Mouse (Mus musculus): ENCODE measurements at regions not wholly inside any gene's neighbourhood (a gene's known extent, or its start where the extent isn't known, plus 50 kb on each side); places are given as distances from the start of the nearest gene placed in this dataset.

- peak; percentile 67 for ATAC-seq (ENCODE audit: low FRiP score, low read depth)
- Histone ChIP-seq H3K9me3 (no peaks in the 10 kb centered on the region), H3K4me3 (no peak overlapping the region), H3K27me3 (no peaks in the 10 kb centered on the region), H3K36me3 (no peaks in the 10 kb centered on the region), H3K27ac (no peak overlapping the region), H3K9ac (no peak overlapping the region), H3K4me1 (peaks cover 17% of the 10 kb centered on the region), H3K4me2 (replicated peaks) (no peak overlapping the region)
- WGBS: 54% methylated on average over 5 of the region's 5 CpGs
These were observed 137.4 kb downstream of the Kitl start for GRCm38 (mm10) chr10:100152821-100153220.

GRCm38 (mm10) chr10:100153311-100153710, 137.9 kb downstream of the Kitl start:
- Histone ChIP-seq H3K4me3 (no peak overlapping the region), H3K4me2 (replicated peaks) (no peak overlapping the region), H3K9ac (no peak overlapping the region), H3K4me1 (peaks cover 17% of the 10 kb centered on the region), H3K9me3 (no peaks in the 10 kb centered on the region), H3K27ac (no peak overlapping the region), H3K36me3 (no peaks in the 10 kb centered on the region), H3K27me3 (no peaks in the 10 kb centered on the region)
- WGBS: 86% methylated on average over 3 of the region's 3 CpGs
- no peak for ATAC-seq (ENCODE audit: low FRiP score, low read depth)

GRCm38 (mm10) chr10:100155566-100155965, 140.1 kb downstream of the Kitl start:
- WGBS: 30% methylated on average over 2 of the region's 2 CpGs
- no peak overlapping the region for H3K4me3 ChIP-seq
- no peaks in the 10 kb centered on the region for H3K27me3 ChIP-seq
- peaks cover 17% of the 10 kb centered on the region for H3K4me1 ChIP-seq
- ATAC-seq (ENCODE audit: low FRiP score, low read depth): peak; percentile 71; the same call in 1 of the 2 replicates
- no peak overlapping the region for H3K27ac ChIP-seq
- no peak overlapping the region for H3K9ac ChIP-seq
- no peaks in the 10 kb centered on the region for H3K36me3 ChIP-seq
- H3K4me2 ChIP-seq (replicated peaks): no peak overlapping the region
- H3K9me3 ChIP-seq: no peaks in the 10 kb centered on the region

GRCm38 (mm10) chr10:100159843-100160531, 144.6 kb downstream of the Kitl start:
- peaks cover 16% of the 10 kb centered on the region for H3K4me1 ChIP-seq
- no peak overlapping the region for H3K4me2 ChIP-seq (replicated peaks)
- H3K27me3 ChIP-seq: no peaks in the 10 kb centered on the region
- ATAC-seq (ENCODE audit: low FRiP score, low read depth): no peak
- WGBS: 77% methylated on average over 14 of the region's 14 CpGs
- H3K36me3 ChIP-seq: no peaks in the 10 kb centered on the region
- H3K27ac ChIP-seq: 0 out of 2 replicates have a peak overlapping the region, but pooled peaks have one; percentile 10
- H3K9ac ChIP-seq: no peak overlapping the region
- H3K4me3 ChIP-seq: no peak overlapping the region
- no peaks in the 10 kb centered on the region for H3K9me3 ChIP-seq

- 77% methylated on average over 4 of the region's 4 CpGs for WGBS
- no peak overlapping the region for H3K4me3 ChIP-seq
- H3K4me1 ChIP-seq: peaks cover 11% of the 10 kb centered on the region
- no peaks in the 10 kb centered on the region for H3K36me3 ChIP-seq
- H3K27ac ChIP-seq: no peak overlapping the region
- no peaks in the 10 kb centered on the region for H3K27me3 ChIP-seq
- ATAC-seq (ENCODE audit: low FRiP score, low read depth): no peak
- H3K9me3 ChIP-seq: no peaks in the 10 kb centered on the region
- H3K9ac ChIP-seq: no peak overlapping the region
- no peak overlapping the region for H3K4me2 ChIP-seq (replicated peaks)
These were observed 145.1 kb downstream of the Kitl start for GRCm38 (mm10) chr10:100160532-100160852.

GRCm38 (mm10) chr10:100161117-100161516, 145.7 kb downstream of the Kitl start:
- Histone ChIP-seq H3K4me2 (replicated peaks) (no peak overlapping the region), H3K9ac (no peak overlapping the region), H3K9me3 (no peaks in the 10 kb centered on the region), H3K4me1 (peaks cover 7% of the 10 kb centered on the region; the same call in 1 of the 2 replicates), H3K27ac (no peak overlapping the region), H3K4me3 (no peak overlapping the region), H3K36me3 (no peaks in the 10 kb centered on the region), H3K27me3 (no peaks in the 10 kb centered on the region)
- ATAC-seq (ENCODE audit: low FRiP score, low read depth): no peak
- 63% methylated on average over 3 of the region's 3 CpGs for WGBS

GRCm38 (mm10) chr10:100164526-100164925, 149.1 kb downstream of the Kitl start:
- H3K36me3 ChIP-seq: no peaks in the 10 kb centered on the region
- H3K4me3 ChIP-seq: no peak overlapping the region
- no peaks in the 10 kb centered on the region for H3K9me3 ChIP-seq
- no peaks in the 10 kb centered on the region for H3K27me3 ChIP-seq
- 66% methylated on average over 1 of the region's 1 CpGs for WGBS
- no peak for ATAC-seq (ENCODE audit: low FRiP score, low read depth)
- H3K4me2 ChIP-seq (replicated peaks): no peak overlapping the region
- no peak overlapping the region for H3K27ac ChIP-seq
- H3K9ac ChIP-seq: no peak overlapping the region
- H3K4me1 ChIP-seq: no peaks in the 10 kb centered on the region

- no peak overlapping the region for H3K9ac ChIP-seq
- no peaks in the 10 kb centered on the region for H3K4me1 ChIP-seq
- no peak overlapping the region for H3K4me3 ChIP-seq
- no peaks in the 10 kb centered on the region for H3K27me3 ChIP-seq
- ATAC-seq (ENCODE audit: low FRiP score, low read depth): no peak
- no peaks in the 10 kb centered on the region for H3K36me3 ChIP-seq
- no peaks in the 10 kb centered on the region for H3K9me3 ChIP-seq
- no peak overlapping the region for H3K4me2 ChIP-seq (replicated peaks)
- H3K27ac ChIP-seq: no peak overlapping the region
These were observed 155.4 kb downstream of the Kitl start for GRCm38 (mm10) chr10:100170836-100171235.

- H3K4me2 ChIP-seq (replicated peaks): no peak overlapping the region
- no peaks in the 10 kb centered on the region for H3K36me3 ChIP-seq
- ATAC-seq (ENCODE audit: low FRiP score, low read depth): no peak
- H3K9me3 ChIP-seq: no peaks in the 10 kb centered on the region
- H3K9ac ChIP-seq: no peak overlapping the region
- H3K27me3 ChIP-seq: no peaks in the 10 kb centered on the region
- H3K27ac ChIP-seq: no peak overlapping the region
- no peak overlapping the region for H3K4me3 ChIP-seq
- H3K4me1 ChIP-seq: no peaks in the 10 kb centered on the region
These were observed 137.8 kb upstream of the Gm4301 start for GRCm38 (mm10) chr10:100197673-100198072.

GRCm38 (mm10) chr10:100199090-100199690, 136.3 kb upstream of the Gm4301 start:
- no peaks in the 10 kb centered on the region for H3K36me3 ChIP-seq
- WGBS: 50% methylated on average over 8 of the region's 8 CpGs
- H3K27ac ChIP-seq: no peak overlapping the region
- no peak overlapping the region for H3K4me2 ChIP-seq (replicated peaks)
- no peaks in the 10 kb centered on the region for H3K27me3 ChIP-seq
- no peak overlapping the region for H3K9ac ChIP-seq
- H3K4me1 ChIP-seq: no peaks in the 10 kb centered on the region
- H3K4me3 ChIP-seq: no peak overlapping the region
- H3K9me3 ChIP-seq: no peaks in the 10 kb centered on the region
- no peak for ATAC-seq (ENCODE audit: low FRiP score, low read depth)

- H3K9ac ChIP-seq: no peak overlapping the region
- no peaks in the 10 kb centered on the region for H3K9me3 ChIP-seq
- ATAC-seq (ENCODE audit: low FRiP score, low read depth): no peak
- no peak overlapping the region for H3K27ac ChIP-seq
- H3K4me3 ChIP-seq: no peak overlapping the region
- WGBS: 33% methylated on average over 8 of the region's 8 CpGs
- H3K4me2 ChIP-seq (replicated peaks): no peak overlapping the region
- H3K4me1 ChIP-seq: no peaks in the 10 kb centered on the region
- no peaks in the 10 kb centered on the region for H3K27me3 ChIP-seq
- no peaks in the 10 kb centered on the region for H3K36me3 ChIP-seq
These were observed 135.0 kb upstream of the Gm4301 start for GRCm38 (mm10) chr10:100200431-100200830.

- H3K27ac ChIP-seq: no peak overlapping the region
- H3K9ac ChIP-seq: no peak overlapping the region
- no peak overlapping the region for H3K4me3 ChIP-seq
- WGBS: 53% methylated on average over 10 of the region's 10 CpGs
- ATAC-seq (ENCODE audit: low FRiP score, low read depth): no peak
- no peak overlapping the region for H3K4me2 ChIP-seq (replicated peaks)
- no peaks in the 10 kb centered on the region for H3K9me3 ChIP-seq
- H3K4me1 ChIP-seq: no peaks in the 10 kb centered on the region
- H3K27me3 ChIP-seq: no peaks in the 10 kb centered on the region
- H3K36me3 ChIP-seq: no peaks in the 10 kb centered on the region
These were observed 128.6 kb upstream of the Gm4301 start for GRCm38 (mm10) chr10:100206617-100207530.
